Mouse (Mus musculus) midbrain, embryonic 10.5 days (tissue): ENCODE data around the gene Crtam. TPM values are rescaled to one million over a fixed set of nuclear protein-coding genes. Genes with fewer than 3 reads are reported as not detected.
A peak's percentile ranks its signal among the peaks of the same experiment; 100 is the strongest.

Experiments used
- DNase-seq: peaks from one replicate; pipeline ENCODE4 v3.0.0-alpha.2; 2017; ENCODE audit warnings: low spot score
- H3K27ac ChIP-seq: fragments of 300-500 bp; sonication (generic); replicated peaks from 2 replicates; pipeline ENCODE4 v1.5.1; 2016; ENCODE audit warnings: mild to moderate bottlenecking
- H3K27me3 ChIP-seq: fragments of 300-500 bp; sonication (generic); 2 replicates; pipeline ENCODE4 v1.6.1; 2016; ENCODE audit warnings: low read depth, mild to moderate bottlenecking; ENCODE audit not compliant: poor library complexity, severe bottlenecking
- H3K36me3 ChIP-seq: fragments of 300-500 bp; sonication (generic); 2 replicates; pipeline ENCODE4 v1.6.1; 2016; ENCODE audit warnings: mild to moderate bottlenecking, moderate library complexity
- H3K4me1 ChIP-seq: fragments of 300-500 bp; sonication (generic); 2 replicates; pipeline ENCODE4 v1.6.1; 2016
- H3K4me3 ChIP-seq: fragments of 300-500 bp; sonication (generic); 2 replicates; pipeline ENCODE4 v1.5.1; 2016; ENCODE audit warnings: mild to moderate bottlenecking, moderate library complexity
- H3K9me3 ChIP-seq: fragments of 300-500 bp; sonication (generic); replicated peaks from 2 replicates; pipeline ENCODE4 v1.6.1; 2016; ENCODE audit warnings: mild to moderate bottlenecking
- WGBS: fragments of 180-500 bp; shearing (Covaris S2); methylation state at CpG from one replicate; pipeline ENCODE4 v1.1.7; 2016; 5-methylcytosine and 5-hydroxymethylcytosine counted together
- polyA plus RNA-seq: library from polyadenylated mRNA; unstranded; fragments of >200 nt; fragmentation: Nextera tagmentation; extraction: Ambion mirVana; gene quantifications from 2 replicates; pipeline ENCODE4 v1.2.1, GENCODE M21; 2016

Gene Crtam
- polyA plus RNA-seq = not detected in 2 replicates

DNA sequence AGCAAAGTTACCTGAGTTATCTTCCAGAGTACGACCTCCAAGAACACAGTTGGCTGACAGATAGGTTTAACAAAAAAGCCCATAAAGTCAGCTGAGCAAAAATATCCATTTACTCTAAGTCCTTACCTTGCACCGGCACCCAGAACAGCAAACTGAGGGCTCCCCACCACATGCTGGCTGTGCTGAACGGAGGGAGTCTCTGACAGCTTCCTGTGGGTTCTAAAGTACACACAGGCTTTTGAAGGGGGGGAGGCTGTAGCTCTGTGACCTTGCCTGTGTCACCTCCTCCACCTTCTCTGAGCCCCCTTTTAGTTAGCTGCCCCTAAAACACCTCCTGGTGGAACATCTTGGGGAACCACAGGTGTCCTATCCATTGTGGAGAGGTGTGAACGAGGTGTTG is at the start of gene Crtam:
Gene Crtam (minus strand): TSS at position 214 of the 400 bp plus-strand sequence.
- Histone ChIP-seq H3K27me3 (peaks cover 21% of the 10 kb centered on the region), H3K4me3 (no peak within 1 kb of the TSS), H3K9me3 (no peaks in the 10 kb centered on the region), H3K36me3 (no peaks in the 10 kb centered on the region), H3K4me1 (peaks cover 12% of the 10 kb centered on the region), H3K27ac (no peak within 1 kb of the TSS)
- DNase-seq = no peak
- WGBS = 69% methylated on average over 4 of the region's 4 CpGs

DNA sequence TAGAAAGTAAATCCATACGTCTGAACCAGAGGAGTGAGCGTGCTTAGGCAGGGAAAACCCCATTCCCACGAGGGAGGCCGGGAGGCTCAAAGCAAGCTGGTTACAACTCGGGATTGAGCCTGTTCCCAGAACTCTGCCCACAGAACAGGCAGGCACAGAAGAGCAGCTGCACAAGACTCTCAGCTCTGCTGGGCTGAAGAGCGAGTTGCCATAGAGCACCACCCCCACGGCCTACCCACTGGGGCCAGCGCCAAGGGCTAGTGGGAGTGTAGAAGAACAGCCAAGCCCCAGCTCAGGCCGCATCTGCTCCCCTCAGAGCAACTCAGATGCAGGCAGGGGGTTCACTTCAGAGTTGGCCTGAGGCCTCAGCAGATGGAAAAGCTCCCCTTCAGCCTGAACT is 49.7 kb upstream of the Crtam start:
- 85% methylated on average over 9 of the region's 9 CpGs for WGBS
- no peak overlapping the region; the same call in 1 of the 2 replicates for H3K27ac ChIP-seq
- no peak for DNase-seq
- no peak overlapping the region for H3K4me3 ChIP-seq
- no peaks in the 10 kb centered on the region for H3K9me3 ChIP-seq
- H3K27me3 ChIP-seq = no peaks in the 10 kb centered on the region
- H3K4me1 ChIP-seq = peaks cover 14% of the 10 kb centered on the region; the same call in 1 of the 2 replicates
- H3K36me3 ChIP-seq = no peaks in the 10 kb centered on the region

DNA sequence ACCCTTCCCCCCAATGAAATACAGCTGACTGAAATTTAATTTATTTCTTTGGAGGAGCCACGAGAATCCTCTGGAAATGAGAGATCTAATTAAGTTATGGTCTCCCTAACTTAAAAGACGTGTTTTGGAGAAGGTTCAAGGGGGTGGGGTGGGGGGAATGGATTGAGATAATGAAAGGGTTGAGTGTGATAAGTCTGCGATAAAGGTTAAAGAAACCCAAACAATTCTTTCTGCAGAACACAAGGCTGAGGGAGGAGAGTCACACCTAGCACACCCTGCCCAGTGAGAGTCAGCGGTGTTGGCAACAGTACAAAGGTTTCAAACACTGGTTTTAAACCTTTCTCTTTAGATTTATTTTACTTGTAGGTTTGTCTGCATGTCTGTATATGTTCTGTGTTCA is 49.0 kb upstream of the Crtam start:
- H3K36me3 ChIP-seq = no peaks in the 10 kb centered on the region
- H3K4me3 ChIP-seq = no peak overlapping the region
- H3K4me1 ChIP-seq = peaks cover 12% of the 10 kb centered on the region; the same call in 1 of the 2 replicates
- H3K27ac ChIP-seq = no peak overlapping the region
- no peak for DNase-seq
- H3K27me3 ChIP-seq = no peaks in the 10 kb centered on the region
- WGBS = 73% methylated on average over 4 of the region's 4 CpGs
- H3K9me3 ChIP-seq = no peaks in the 10 kb centered on the region

DNA sequence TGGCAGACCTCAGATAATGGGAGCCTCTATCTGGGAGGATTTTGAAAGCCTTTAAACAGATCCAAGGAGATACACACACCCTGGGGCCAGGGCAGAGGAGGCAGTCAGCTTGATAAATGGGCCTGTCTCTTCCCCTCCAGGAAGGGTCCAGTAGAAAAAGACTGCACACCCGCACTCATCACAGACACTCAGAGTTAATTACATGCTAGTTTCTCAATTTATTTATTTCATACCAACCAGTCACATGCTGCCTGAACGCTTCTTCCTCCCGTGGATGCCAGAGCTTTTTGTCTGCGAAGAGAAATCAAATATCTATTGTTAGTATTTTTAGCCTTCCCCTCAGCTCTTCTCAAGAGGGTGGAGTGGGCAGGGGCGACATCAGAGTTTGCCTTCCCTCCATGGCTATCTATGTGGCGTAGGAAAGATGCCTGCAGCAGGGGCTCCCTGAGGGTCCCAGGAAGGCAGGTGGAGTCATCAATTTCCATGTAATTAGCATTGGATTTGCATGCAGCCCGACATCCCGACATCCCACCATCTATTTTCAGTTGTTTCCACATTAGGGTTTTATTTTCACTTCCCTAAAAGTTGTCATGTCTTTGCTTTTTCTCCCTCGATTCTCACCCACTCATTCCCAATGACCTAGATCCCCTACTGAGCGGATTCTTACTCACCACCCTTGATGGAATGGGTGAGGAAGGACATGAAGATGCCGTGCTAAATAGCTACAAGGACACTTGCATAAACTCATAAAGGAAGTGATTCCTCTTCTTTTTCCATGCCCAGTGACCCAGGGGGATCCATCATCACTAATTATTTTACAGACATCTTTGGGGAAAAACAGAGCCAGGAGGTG is 46.9 kb upstream of the Crtam start:
- H3K27ac ChIP-seq = no peak overlapping the region
- H3K36me3 ChIP-seq = no peaks in the 10 kb centered on the region
- 79% methylated on average over 11 of the region's 11 CpGs for WGBS
- H3K4me1 ChIP-seq = peaks cover 12% of the 10 kb centered on the region; the same call in 1 of the 2 replicates
- H3K27me3 ChIP-seq = no peaks in the 10 kb centered on the region
- no peaks in the 10 kb centered on the region for H3K9me3 ChIP-seq
- no peak overlapping the region for H3K4me3 ChIP-seq
- DNase-seq = no peak

DNA sequence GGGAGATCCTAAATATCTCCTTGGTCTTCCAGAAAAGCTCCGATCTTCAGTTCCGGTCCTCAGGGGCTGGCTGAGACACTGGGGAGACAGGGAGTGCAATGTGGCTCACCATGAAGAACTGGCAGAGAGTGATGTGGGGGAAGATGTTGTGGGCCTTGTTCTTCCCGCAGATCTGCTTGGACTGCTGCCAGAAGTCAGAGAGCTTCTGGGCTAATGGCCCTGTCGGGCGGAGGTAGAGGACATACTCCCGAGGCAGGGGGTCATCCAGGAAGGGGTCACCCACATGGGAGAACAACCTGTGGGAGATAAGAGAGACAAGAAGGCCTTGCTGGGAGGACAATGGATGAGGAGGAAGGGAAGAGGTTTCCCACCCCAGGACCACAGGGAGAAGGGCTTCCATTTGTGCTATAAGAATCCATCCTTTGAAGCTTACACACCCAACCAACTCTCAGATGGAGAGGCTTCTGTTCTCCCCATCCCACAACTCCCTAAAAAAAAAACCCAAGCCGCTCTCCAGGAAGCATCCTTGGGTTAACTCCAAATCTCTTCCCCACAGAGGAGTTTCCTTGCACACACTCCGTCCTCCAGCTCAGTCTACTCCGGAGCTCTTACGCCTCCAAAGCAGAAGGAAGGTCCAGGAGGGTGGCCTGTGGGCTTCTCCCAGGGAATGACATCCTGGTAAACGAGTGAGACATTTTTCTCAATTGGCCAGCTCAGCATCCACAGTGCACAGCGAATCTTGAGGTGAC is 46.1 kb upstream of the Crtam start:
- no peaks in the 10 kb centered on the region for H3K36me3 ChIP-seq
- H3K27ac ChIP-seq = no peak overlapping the region
- peaks cover 15% of the 10 kb centered on the region for H3K4me1 ChIP-seq
- no peaks in the 10 kb centered on the region for H3K9me3 ChIP-seq
- no peak for DNase-seq
- H3K4me3 ChIP-seq = no peak overlapping the region
- no peaks in the 10 kb centered on the region for H3K27me3 ChIP-seq
- 82% methylated on average over 12 of the region's 12 CpGs for WGBS

DNA sequence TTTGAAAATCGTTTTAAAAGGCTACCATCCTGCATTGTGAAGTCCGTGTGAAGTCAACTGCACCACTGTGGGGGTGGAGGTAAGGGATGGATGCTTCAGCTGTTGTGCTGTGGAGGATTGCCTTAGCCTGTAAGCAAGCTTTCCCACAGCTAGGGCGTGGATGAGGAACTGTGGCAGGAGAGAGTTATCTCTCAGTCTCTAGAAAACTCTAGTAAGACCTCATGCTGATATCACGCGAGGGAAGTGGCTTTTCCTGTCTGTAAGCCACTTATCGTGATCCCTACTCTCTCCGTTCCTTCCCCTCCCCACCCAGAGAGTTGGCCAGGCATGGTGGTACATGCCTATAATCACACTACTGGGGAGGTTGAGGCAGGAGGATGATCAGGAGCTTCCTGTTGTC is 44.9 kb upstream of the Crtam start:
- WGBS = 87% methylated on average over 7 of the region's 7 CpGs

DNA sequence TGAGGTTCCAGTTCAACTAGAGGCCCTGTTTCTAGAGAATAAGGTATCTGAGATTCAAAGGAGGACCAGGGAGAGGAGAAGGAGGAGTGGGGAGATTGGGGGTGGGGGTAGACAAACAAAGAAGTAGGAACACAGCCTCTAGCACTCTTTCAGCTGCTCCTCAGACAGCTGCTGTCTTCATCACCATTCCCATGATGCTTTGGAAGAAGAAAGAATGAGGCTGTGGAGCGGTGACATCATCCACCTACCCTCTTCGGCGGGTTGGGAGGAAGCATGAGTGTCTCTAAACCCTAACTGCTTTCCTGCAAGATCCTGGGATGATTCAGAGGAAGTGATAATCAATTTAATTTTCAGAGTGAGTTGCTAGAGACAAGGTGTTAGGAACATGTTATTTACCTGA is 44.4 kb upstream of the Crtam start:
- no peak overlapping the region for H3K4me3 ChIP-seq
- H3K36me3 ChIP-seq = no peaks in the 10 kb centered on the region
- H3K27me3 ChIP-seq = no peaks in the 10 kb centered on the region
- H3K9me3 ChIP-seq = no peaks in the 10 kb centered on the region
- H3K4me1 ChIP-seq = peaks cover 17% of the 10 kb centered on the region
- no peak for DNase-seq
- no peak overlapping the region for H3K27ac ChIP-seq
- WGBS = 90% methylated on average over 3 of the region's 3 CpGs

More for the DNA sequence above, 44.9 kb upstream of the Crtam start:
- H3K27ac ChIP-seq = no peak overlapping the region
- H3K36me3 ChIP-seq = no peaks in the 10 kb centered on the region
- no peak for DNase-seq
- peaks cover 17% of the 10 kb centered on the region for H3K4me1 ChIP-seq
- H3K27me3 ChIP-seq = no peaks in the 10 kb centered on the region
- no peaks in the 10 kb centered on the region for H3K9me3 ChIP-seq
- H3K4me3 ChIP-seq = no peak overlapping the region

DNA sequence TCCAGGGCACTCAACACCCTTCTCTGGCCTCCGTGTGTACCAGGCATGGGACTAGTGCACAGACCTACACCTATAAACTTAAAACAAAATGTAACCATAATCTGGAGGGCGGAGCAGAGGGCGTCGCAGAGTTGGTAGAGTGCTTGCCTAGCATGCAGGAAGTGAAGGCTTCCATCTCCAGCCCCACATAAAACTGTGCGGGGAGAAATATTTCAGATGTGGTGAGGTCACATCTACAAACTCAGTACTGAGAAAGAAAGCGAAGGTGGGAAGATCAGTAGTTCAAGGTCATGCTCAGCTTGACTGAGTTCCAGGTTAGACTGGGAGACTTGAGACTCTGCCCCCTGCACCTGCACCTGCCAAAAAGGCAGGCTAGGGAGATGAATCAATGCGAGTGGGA is 43.8 kb upstream of the Crtam start:
- Histone ChIP-seq H3K36me3 (no peaks in the 10 kb centered on the region), H3K4me1 (peaks cover 16% of the 10 kb centered on the region), H3K27ac (no peak overlapping the region), H3K4me3 (no peak overlapping the region), H3K27me3 (no peaks in the 10 kb centered on the region), H3K9me3 (no peaks in the 10 kb centered on the region)
- WGBS = 94% methylated on average over 7 of the region's 7 CpGs
- DNase-seq = no peak

DNA sequence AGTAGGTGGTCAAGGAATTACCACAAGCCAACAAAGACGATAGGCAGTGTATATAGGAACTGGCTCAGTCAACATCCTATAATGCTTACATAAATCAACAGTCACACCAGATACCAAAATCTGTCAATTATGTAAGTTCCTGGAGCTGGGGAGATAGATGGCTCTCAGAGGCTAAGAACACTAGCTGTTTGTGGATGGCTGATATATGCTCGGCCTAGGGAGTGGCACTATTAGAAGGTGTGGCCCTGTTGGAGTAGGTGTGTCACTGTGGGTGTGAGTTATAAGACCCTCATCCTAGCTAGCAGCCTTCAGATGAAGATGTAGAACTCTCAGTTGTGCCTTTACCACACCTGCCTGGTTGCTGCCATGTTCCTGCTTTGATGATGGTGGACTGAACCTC is 43.2 kb upstream of the Crtam start:
- H3K27me3 ChIP-seq = no peaks in the 10 kb centered on the region
- H3K9me3 ChIP-seq = no peaks in the 10 kb centered on the region
- peaks cover 12% of the 10 kb centered on the region for H3K4me1 ChIP-seq
- H3K4me3 ChIP-seq = no peak overlapping the region
- H3K36me3 ChIP-seq = no peaks in the 10 kb centered on the region
- WGBS = 93% methylated on average over 2 of the region's 2 CpGs
- no peak overlapping the region for H3K27ac ChIP-seq
- no peak for DNase-seq

DNA sequence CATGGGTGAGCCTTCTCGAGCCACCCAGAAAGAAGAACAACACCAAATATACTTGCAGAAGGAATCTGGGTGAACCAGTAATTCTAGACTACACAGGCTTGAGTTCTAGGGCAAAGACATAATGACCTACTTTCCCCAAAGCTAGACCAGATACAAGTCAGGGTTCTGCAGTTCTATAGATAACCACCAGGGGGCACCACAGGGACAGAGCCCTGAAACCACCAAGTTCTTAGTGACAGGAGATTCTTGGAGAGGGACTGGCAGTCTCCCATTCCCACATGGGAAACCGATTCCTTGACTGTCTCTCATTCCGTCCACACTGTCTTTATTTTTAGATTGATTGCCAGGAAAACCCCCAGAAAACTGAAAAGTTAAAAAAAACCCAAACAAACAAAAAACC is 40.2 kb upstream of the Crtam start:
- WGBS = 16% methylated on average over 3 of the region's 3 CpGs
- no peaks in the 10 kb centered on the region for H3K27me3 ChIP-seq

DNA sequence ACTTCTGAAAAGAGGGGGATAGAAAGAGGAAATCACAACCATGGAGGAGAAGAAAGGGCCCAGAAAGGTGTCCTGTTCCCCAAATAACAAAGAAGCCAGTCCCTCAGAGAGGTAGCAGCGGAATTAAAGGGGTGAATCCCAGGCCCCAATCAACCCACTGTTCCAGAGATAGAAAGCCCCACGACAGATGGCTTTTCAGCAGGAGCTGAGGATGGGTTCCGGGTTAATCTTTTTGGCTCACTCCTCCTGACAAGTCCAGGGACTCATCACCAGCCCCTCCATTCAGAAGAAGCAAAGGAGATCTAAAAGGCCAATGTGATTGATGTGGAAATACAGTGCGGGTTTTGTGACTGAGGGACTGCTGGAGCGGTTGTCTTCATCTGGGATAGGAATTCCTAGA is 39.2 kb upstream of the Crtam start:
- Histone ChIP-seq H3K36me3 (no peaks in the 10 kb centered on the region), H3K27ac (no peak overlapping the region), H3K4me3 (no peak overlapping the region), H3K4me1 (peaks cover 5% of the 10 kb centered on the region), H3K27me3 (no peaks in the 10 kb centered on the region), H3K9me3 (no peaks in the 10 kb centered on the region)
- no peak for DNase-seq
- WGBS = 93% methylated on average over 5 of the region's 5 CpGs

More for the DNA sequence above, 40.2 kb upstream of the Crtam start:
- H3K36me3 ChIP-seq = no peaks in the 10 kb centered on the region
- H3K9me3 ChIP-seq = no peaks in the 10 kb centered on the region
- DNase-seq = peak; percentile 80
- H3K4me3 ChIP-seq = no peak overlapping the region
- no peak overlapping the region for H3K27ac ChIP-seq
- peaks cover 5% of the 10 kb centered on the region for H3K4me1 ChIP-seq

DNA sequence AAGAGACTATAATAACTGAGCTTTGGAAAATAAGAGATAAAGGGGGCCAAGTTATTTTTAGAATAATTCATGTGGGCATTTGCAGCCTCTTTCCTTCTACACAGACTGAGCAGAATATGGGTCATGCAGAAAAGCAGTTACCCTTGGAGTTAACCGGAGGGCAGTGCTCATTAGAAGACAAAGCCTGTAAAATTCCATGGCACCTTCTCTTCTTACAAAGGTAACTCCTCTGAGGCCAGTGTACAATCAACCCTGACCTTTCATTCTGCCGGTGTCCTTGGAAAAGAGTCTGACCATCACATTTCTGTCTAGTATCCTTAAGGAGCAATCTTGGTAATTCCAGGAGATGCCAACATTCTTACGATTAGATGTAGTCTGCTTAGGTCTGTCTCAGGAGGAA is 37.0 kb upstream of the Crtam start:
- no peak for DNase-seq

DNA sequence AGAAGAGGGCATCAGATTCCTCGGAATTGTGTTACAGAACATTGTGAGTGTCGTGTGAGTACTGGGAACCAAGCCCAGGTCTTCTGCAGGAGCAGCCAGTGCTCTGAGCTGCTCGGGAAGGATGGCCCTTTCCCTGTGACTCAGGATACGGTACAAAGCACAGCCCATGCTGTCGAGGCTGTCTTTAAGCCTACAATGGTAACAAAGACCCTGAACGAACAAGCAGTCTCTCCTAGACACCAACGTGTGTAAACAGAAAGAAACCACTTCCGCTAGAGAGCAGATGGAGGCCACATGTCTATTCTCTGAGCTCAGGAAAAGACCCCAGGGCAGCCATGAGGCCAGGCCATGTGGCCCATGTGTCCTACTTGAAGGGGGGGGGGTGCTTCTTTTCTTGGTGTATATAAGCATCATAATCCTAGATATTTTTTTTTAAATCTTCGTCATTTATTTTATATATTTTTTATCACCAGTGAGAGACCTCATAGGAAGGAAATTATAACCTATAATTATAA is 33.8 kb upstream of the Crtam start:
- no peaks in the 10 kb centered on the region for H3K9me3 ChIP-seq
- H3K4me3 ChIP-seq = no peak overlapping the region
- H3K4me1 ChIP-seq = peaks cover 7% of the 10 kb centered on the region; the same call in 1 of the 2 replicates
- H3K36me3 ChIP-seq = no peaks in the 10 kb centered on the region
- no peaks in the 10 kb centered on the region for H3K27me3 ChIP-seq
- WGBS = 66% methylated on average over 9 of the region's 9 CpGs
- no peak for DNase-seq
- H3K27ac ChIP-seq = no peak overlapping the region

More for the DNA sequence above, 37.0 kb upstream of the Crtam start:
- Histone ChIP-seq H3K27ac (no peak overlapping the region), H3K36me3 (no peaks in the 10 kb centered on the region), H3K4me3 (no peak overlapping the region), H3K27me3 (no peaks in the 10 kb centered on the region), H3K4me1 (peaks cover 5% of the 10 kb centered on the region), H3K9me3 (no peaks in the 10 kb centered on the region)
- WGBS = 87% methylated on average over 3 of the region's 3 CpGs
